ENCODE assay signal across 8 mouse cellular contexts in genomic region chr17:79895911-79896423, GRCm38 (mm10). TPM values are rescaled to one million over a fixed set of nuclear protein-coding genes. Genes with fewer than 3 reads are reported as not detected.
A peak's percentile ranks its signal among the peaks of the same experiment; 100 is the strongest.
DNase-seq lines count a peak whose midpoint lies in the region; ATAC-seq lines count a peak whose summit lies in the region.

Gene Atl2, minus strand, starts transcription at chr17:79896123.

- peak; percentile 94 for DNase-seq in ZHBTc4 (ENCODE audit: low read depth, low spot score)
- peak; percentile 89 to 94 for DNase-seq in gastrocnemius, adult 8-10 months (ENCODE audit: low spot score in 2 of 2)
- peak; percentile 41 for DNase-seq in hindlimb bud, embryonic 11.5 days (ENCODE audit: extremely low spot score, low read depth, low spot score)
- peak; percentile 83 to 91 for DNase-seq in left cerebral cortex, adult 8-10 months (ENCODE audit: low spot score in 2 of 2)
- DNase-seq in right cerebral cortex, postnatal 10 days (ENCODE audit: low spot score in 2 of 2) = peak; percentile 95
- peak; percentile 93 for DNase-seq in urinary bladder, postnatal 25 days (ENCODE audit: low spot score)

- peak; percentile 85 for ATAC-seq in common myeloid progenitor, adult 5-6 weeks (replicated peaks; ENCODE audit: low read depth, poor library complexity, severe bottlenecking)

- peak within 1 kb of the TSS; percentile 99 for H3K4me3 ChIP-seq in megakaryocyte, embryonic 14.5 days (replicated peaks)

- H3K9me3 ChIP-seq in megakaryocyte, embryonic 14.5 days = no peaks in the 10 kb centered on the region

- H3K4me1 ChIP-seq in megakaryocyte, embryonic 14.5 days = peaks cover 55% of the 10 kb centered on the region

- peaks cover 11% of the 10 kb centered on the region for H3K27me3 ChIP-seq in megakaryocyte, embryonic 14.5 days (replicated peaks)

- no peaks in the 10 kb centered on the region for H3K36me3 ChIP-seq in megakaryocyte, embryonic 14.5 days (replicated peaks; ENCODE audit: low read length)

RNA-seq across cellular contexts. Expression of gene Atl2, which starts in this region (rescaled TPM):
- total RNA-seq in common myeloid progenitor, adult 5-6 weeks (2017) = 49.3 and 71.2 TPM in 2 replicates
- 100 to 1,000 TPM; 140 to 155 (median 147) TPM for total RNA-seq in gastrocnemius, adult 8-10 months (2022)
- total RNA-seq in left cerebral cortex, adult 8-10 months (2022) = 10 to 100 TPM; 60.3 to 67.7 (median 65.3) TPM
- 1.4 and 1.5 TPM in 2 replicates for polyA plus RNA-seq in megakaryocyte, embryonic 14.5 days (2012; ENCODE audit: insufficient read depth, low replicate concordance)

Comparison
In these comparisons a context has a peak if more than half of its experiments do, and no peak if none do; other contexts are left out.
1. Peak in every context shown above with its lines: DNase-seq, ATAC-seq and H3K4me3 ChIP-seq.
2. DNase-seq: peak in every context shown above with its lines; median percentile 95 in right cerebral cortex, postnatal 10 days; 94 in ZHBTc4; 93 in urinary bladder, postnatal 25 days; 92 in gastrocnemius, adult 8-10 months; 87 in left cerebral cortex, adult 8-10 months; 41 in hindlimb bud, embryonic 11.5 days.